In genomic region chr10:77537215-77538209, GRCm38 (mm10) we compare ENCODE assay signal across 19 mouse cellular contexts. TPM values are rescaled to one million over a fixed set of nuclear protein-coding genes. Genes with fewer than 3 reads are reported as not detected.
DNase-seq lines count a peak whose midpoint lies in the region; ATAC-seq and TF ChIP-seq lines count a peak whose summit lies in the region.
"Had no signal": no experiment of that assay in that cellular context is flagged by ENCODE, and none has a peak within 500 bp of the region (broad histone marks: within the 10 kb centered on the region; RNA-seq: fewer than 3 reads in every experiment).

No protein-coding gene starts in this region.

- no peaks in the 10 kb centered on the region; the same call in 1 of the 2 replicates for H3K4me1 ChIP-seq in liver, embryonic 16.5 days (ENCODE audit: control insufficient read depth, low read depth, low read length)
- peaks cover 79% of the 10 kb centered on the region for H3K4me1 ChIP-seq in bone marrow macrophage, adult 2 months (ENCODE audit: control insufficient read depth, insufficient read depth, low read length)
- H3K4me1 ChIP-seq in megakaryocyte, embryonic 14.5 days, result peaks cover 98% of the 10 kb centered on the region
- H3K4me1 ChIP-seq: forebrain, embryonic 13.5 days; midbrain, embryonic 13.5 days had no signal

- DNase-seq in liver, result no peak
- DNase-seq in thymus, postnatal 14 days, result peak; percentile 57
- DNase-seq in lung, postnatal 10 days, result no peak
- no peak for DNase-seq in layer of hippocampus, adult 11-12 months (ENCODE audit: low spot score)
- no peak for DNase-seq in right cerebral cortex, adult 18-20 months
- DNase-seq: cerebellum, postnatal 25 days; heart, adult 18-20 months; kidney, adult 9 months; kidney, postnatal 36 days; layer of hippocampus, postnatal 36 days; left cerebral cortex, postnatal 4 days had no signal

- WGBS in liver, embryonic 16.5 days (ENCODE audit: insufficient replicate concordance), result 50% methylated on average over 11 of the region's 11 CpGs

- no peaks in the 10 kb centered on the region for H3K36me3 ChIP-seq in liver, embryonic 16.5 days (ENCODE audit: control insufficient read depth, insufficient read depth)
- peaks cover 90% of the 10 kb centered on the region for H3K36me3 ChIP-seq in megakaryocyte, embryonic 14.5 days (replicated peaks; ENCODE audit: low read length)
- H3K36me3 ChIP-seq: heart, embryonic 15.5 days; midbrain, embryonic 13.5 days had no signal

- peak overlapping the region; percentile 7; the same call in 1 of the 2 replicates for H3K27ac ChIP-seq in liver, embryonic 16.5 days (ENCODE audit: low read length)
- peak overlapping the region; percentile 92 for H3K27ac ChIP-seq in bone marrow macrophage, adult 2 months (ENCODE audit: insufficient read depth, low read depth, low read length)
- H3K27ac ChIP-seq: forebrain, embryonic 13.5 days; heart, embryonic 15.5 days; liver, embryonic 14.5 days; midbrain, embryonic 13.5 days had no signal

- no peak for TF ChIP-seq POLR2A in bone marrow macrophage, adult 2 months (IDR thresholded peaks at IDR 0.05; ENCODE audit: borderline replicate concordance, low read depth, low read length)

- H3K9ac ChIP-seq in liver, embryonic 16.5 days (ENCODE audit: low read depth, low read length), result no peak overlapping the region
- H3K9ac ChIP-seq: forebrain, embryonic 13.5 days; heart, embryonic 15.5 days; liver, embryonic 14.5 days; midbrain, embryonic 13.5 days had no signal

- no peak for TF ChIP-seq CTCF in bone marrow macrophage, adult 2 months (IDR thresholded peaks at IDR 0.05; ENCODE audit: low read depth, low read length)

- H3K4me3 ChIP-seq in liver, embryonic 16.5 days (ENCODE audit: low read depth, low read length), result no peak overlapping the region
- H3K4me3 ChIP-seq in bone marrow macrophage, adult 2 months (ENCODE audit: insufficient read depth, low read length), result peak overlapping the region; percentile 31
- H3K4me3 ChIP-seq in megakaryocyte, embryonic 14.5 days (replicated peaks), result peak overlapping the region; percentile 38
- H3K4me3 ChIP-seq: forebrain, embryonic 13.5 days; heart, embryonic 15.5 days; midbrain, embryonic 13.5 days; myocyte had no signal

- no peaks in the 10 kb centered on the region for H3K9me3 ChIP-seq in liver, embryonic 16.5 days (replicated peaks; ENCODE audit: control insufficient read depth, low read length)
- H3K9me3 ChIP-seq in megakaryocyte, embryonic 14.5 days, result no peaks in the 10 kb centered on the region
- H3K9me3 ChIP-seq: forebrain, embryonic 13.5 days; heart, embryonic 15.5 days; midbrain, embryonic 13.5 days had no signal

- H3K4me2 ChIP-seq in liver, embryonic 16.5 days (ENCODE audit: low read depth, low read length), result no peak overlapping the region
- H3K4me2 ChIP-seq: forebrain, embryonic 13.5 days; heart, embryonic 15.5 days; midbrain, embryonic 13.5 days had no signal

- H3K27me3 ChIP-seq in liver, embryonic 16.5 days (ENCODE audit: control insufficient read depth, insufficient read depth, low read depth, low read length), result no peaks in the 10 kb centered on the region
- no peaks in the 10 kb centered on the region for H3K27me3 ChIP-seq in megakaryocyte, embryonic 14.5 days (replicated peaks)
- H3K27me3 ChIP-seq: forebrain, embryonic 13.5 days; heart, embryonic 15.5 days; midbrain, embryonic 13.5 days had no signal

- no peak for ATAC-seq in liver, embryonic 16.5 days (ENCODE audit: low read depth)
- ATAC-seq: forebrain, embryonic 13.5 days; midbrain, embryonic 13.5 days had no signal

RNA-seq across cellular contexts. Expression of gene Itgb2, which starts 7.5 kb away (rescaled TPM):
- polyA plus RNA-seq in liver, embryonic 16.5 days (2015; fragmentation: Nextera tagmentation; extraction: Ambion mirVana), result 18.2 and 20.6 TPM in 2 replicates
- 386 and 401 TPM in 2 replicates for polyA plus RNA-seq in bone marrow macrophage, adult 2 months (2012; ENCODE audit: insufficient read depth, insufficient read length, missing spikeins)
- polyA plus RNA-seq in megakaryocyte, embryonic 14.5 days (2012; ENCODE audit: insufficient read depth, low replicate concordance), result 35.5 and 120 TPM in 2 replicates

RNA-seq across cellular contexts. Expression of gene Fam207a, which starts 21.9 kb away (rescaled TPM):
- 12.1 and 13.8 TPM in 2 replicates for polyA plus RNA-seq in liver, embryonic 16.5 days (2015; fragmentation: Nextera tagmentation; extraction: Ambion mirVana)
- 18.8 and 22.8 TPM in 2 replicates for polyA plus RNA-seq in bone marrow macrophage, adult 2 months (2012; ENCODE audit: insufficient read depth, insufficient read length, missing spikeins)
- polyA plus RNA-seq in megakaryocyte, embryonic 14.5 days (2012; ENCODE audit: insufficient read depth, low replicate concordance), result 19.5 and 88.9 TPM in 2 replicates

RNA-seq across cellular contexts. Expression of gene Pttg1ip, which starts 44.0 kb away (rescaled TPM):
- polyA plus RNA-seq in liver, embryonic 16.5 days (2015; fragmentation: Nextera tagmentation; extraction: Ambion mirVana), result 87.3 and 94.5 TPM in 2 replicates
- 98.5 and 102 TPM in 2 replicates for polyA plus RNA-seq in bone marrow macrophage, adult 2 months (2012; ENCODE audit: insufficient read depth, insufficient read length, missing spikeins)
- 284 and 814 TPM in 2 replicates for polyA plus RNA-seq in megakaryocyte, embryonic 14.5 days (2012; ENCODE audit: insufficient read depth, low replicate concordance)
